Mouse (Mus musculus) megakaryocyte, embryonic 14.5 days (primary cell): ENCODE measurements around the gene Ostc. TPM values are rescaled to one million over a fixed set of nuclear protein-coding genes. Genes with fewer than 3 reads are reported as not detected.
A peak's percentile ranks its signal among the peaks of the same experiment; 100 is the strongest.

Experiments
- H3K27me3 ChIP-seq: replicated peaks from 2 replicates; pipeline ENCODE3; 2012; ENCODE audit warnings: inconsistent platforms
- H3K36me3 ChIP-seq: replicated peaks from 2 replicates; pipeline ENCODE3; 2012; ENCODE audit warnings: low read length, inconsistent platforms, mixed read lengths
- H3K4me1 ChIP-seq: 2 replicates; pipeline ENCODE4 v1.6.1; 2012; ENCODE audit warnings: inconsistent platforms
- H3K4me3 ChIP-seq: replicated peaks from 2 replicates; pipeline ENCODE3; 2012; ENCODE audit warnings: moderate library complexity, mild to moderate bottlenecking, inconsistent platforms
- H3K9me3 ChIP-seq: 2 replicates; pipeline ENCODE4 v1.6.1; 2012; ENCODE audit warnings: inconsistent platforms
- FLI1 ChIP-seq: IDR thresholded peaks from 2 replicates; pipeline ENCODE4 v1.6.1; 2012; ENCODE audit warnings: low read length, inconsistent platforms, mixed read lengths
- GATA1 ChIP-seq: IDR thresholded peaks from 3 replicates; pipeline ENCODE4 v1.6.1; 2012; ENCODE audit warnings: mixed read lengths, low read length, inconsistent platforms, borderline replicate concordance
- polyA plus RNA-seq: library from polyadenylated mRNA; stranded (reverse); fragments of >175 nt; gene quantifications from 2 replicates; pipeline ENCODE4 v1.2.3, GENCODE M21; 2012; ENCODE audit warnings: low replicate concordance; ENCODE audit not compliant: insufficient read depth

The Ostc gene
- polyA plus RNA-seq, 1 experiment = 53.8 TPM

DNA sequence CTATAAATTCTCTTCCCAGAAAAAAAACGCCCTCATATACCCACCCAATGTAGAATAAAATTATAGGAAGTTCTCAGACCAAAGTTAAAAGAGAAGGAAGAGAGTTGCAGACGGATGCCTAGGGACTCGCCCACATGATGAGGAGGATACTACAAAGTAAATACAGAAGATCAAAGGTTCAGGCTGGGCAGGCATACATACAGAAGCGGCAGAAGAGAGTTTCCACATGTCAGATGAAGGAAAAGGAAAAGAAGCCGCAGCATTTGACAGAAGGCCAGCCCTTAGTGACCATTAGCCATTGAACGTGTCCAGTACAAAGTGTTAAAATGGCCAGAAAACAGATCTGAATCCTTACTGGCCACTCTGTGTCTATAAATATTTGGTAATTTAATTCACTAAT lies 3.6 kb upstream of the Ostc start:
- TF ChIP-seq GATA1 = no peak
- TF ChIP-seq FLI1 = no peak
- Histone ChIP-seq H3K9me3 (no peaks in the 10 kb centered on the region), H3K36me3 (no peaks in the 10 kb centered on the region)

DNA sequence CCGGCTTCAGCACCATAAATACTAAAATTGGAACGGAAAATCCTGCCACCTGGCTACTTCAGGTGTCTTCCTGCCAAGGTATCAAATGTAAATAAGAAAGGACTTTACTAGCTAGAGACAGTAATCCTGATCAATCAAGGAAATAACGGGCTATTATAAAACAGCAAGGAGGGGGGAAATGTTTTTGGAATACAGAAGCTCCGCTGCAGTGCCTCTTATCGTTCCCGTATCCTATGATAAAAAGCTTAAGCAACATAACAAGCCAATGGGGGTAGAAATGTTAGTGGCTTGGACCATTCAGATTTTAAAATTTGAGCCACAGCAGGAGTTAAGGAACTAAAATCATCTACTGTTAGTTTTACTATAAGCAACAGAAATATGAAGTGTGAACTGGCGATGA lies 859 bp upstream of the Ostc start:
- no peak for TF ChIP-seq GATA1
- no peak for TF ChIP-seq FLI1

More for the DNA sequence above, 3.6 kb upstream of the Ostc start:
- Histone ChIP-seq H3K4me1 (peaks cover 13% of the 10 kb centered on the region), H3K27me3 (peaks cover 4% of the 10 kb centered on the region), H3K4me3 (no peak overlapping the region)

DNA sequence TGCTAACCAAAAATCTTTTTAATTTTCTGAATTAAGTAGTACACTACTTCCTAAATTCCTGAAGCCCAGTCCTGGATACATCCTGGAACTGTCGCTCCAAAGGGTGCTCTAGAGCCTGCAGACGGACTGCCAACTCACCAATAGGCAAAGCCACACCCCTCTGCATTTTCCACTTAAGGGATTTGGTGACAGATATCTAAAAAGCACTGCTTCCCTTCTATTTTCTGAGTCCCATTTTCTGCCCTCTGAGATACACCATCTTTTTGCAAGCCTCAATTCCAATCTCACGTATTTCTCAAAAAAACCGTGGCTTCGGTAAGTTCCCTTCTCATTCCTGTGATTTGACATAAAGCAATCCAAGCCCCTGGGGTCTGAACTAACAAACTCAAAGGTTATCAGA lies 715 bp downstream of the Ostc start:
- Histone ChIP-seq H3K36me3 (peaks cover 27% of the 10 kb centered on the region), H3K4me1 (peaks cover 16% of the 10 kb centered on the region), H3K27me3 (no peaks in the 10 kb centered on the region), H3K9me3 (no peaks in the 10 kb centered on the region), H3K4me3 (peak overlapping the region; percentile 98)
- no peak for TF ChIP-seq GATA1
- TF ChIP-seq FLI1 = no peak

More for the DNA sequence above, 859 bp upstream of the Ostc start:
- Histone ChIP-seq H3K9me3 (no peaks in the 10 kb centered on the region), H3K27me3 (no peaks in the 10 kb centered on the region), H3K4me1 (peaks cover 20% of the 10 kb centered on the region), H3K36me3 (peaks cover 12% of the 10 kb centered on the region), H3K4me3 (peak overlapping the region; percentile 85)

DNA sequence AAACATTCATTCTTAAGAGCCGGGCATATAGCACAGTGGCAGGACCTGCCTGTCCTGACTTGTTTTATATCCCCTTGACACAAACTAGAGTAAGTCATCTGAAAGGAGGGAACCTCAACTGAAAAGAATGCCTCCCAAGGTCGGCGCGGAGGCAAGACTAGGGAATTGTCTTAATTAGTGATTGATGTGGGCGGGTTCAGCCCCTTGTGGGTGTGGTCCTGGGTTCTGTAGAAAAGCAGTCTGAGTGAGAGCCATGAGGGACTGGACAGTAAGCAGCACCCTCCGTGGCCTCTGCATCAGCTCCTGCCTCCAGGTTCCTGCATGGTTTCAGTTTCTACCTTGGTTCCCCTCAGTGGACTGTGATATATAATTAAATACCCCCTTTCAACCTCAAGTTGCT lies 7.0 kb downstream of the Ostc start:
- no peak overlapping the region for H3K4me3 ChIP-seq
- no peaks in the 10 kb centered on the region for H3K9me3 ChIP-seq
- no peak for TF ChIP-seq FLI1
- no peak for TF ChIP-seq GATA1
- no peaks in the 10 kb centered on the region for H3K27me3 ChIP-seq
- peaks cover 37% of the 10 kb centered on the region for H3K4me1 ChIP-seq
- peaks cover 84% of the 10 kb centered on the region for H3K36me3 ChIP-seq

DNA sequence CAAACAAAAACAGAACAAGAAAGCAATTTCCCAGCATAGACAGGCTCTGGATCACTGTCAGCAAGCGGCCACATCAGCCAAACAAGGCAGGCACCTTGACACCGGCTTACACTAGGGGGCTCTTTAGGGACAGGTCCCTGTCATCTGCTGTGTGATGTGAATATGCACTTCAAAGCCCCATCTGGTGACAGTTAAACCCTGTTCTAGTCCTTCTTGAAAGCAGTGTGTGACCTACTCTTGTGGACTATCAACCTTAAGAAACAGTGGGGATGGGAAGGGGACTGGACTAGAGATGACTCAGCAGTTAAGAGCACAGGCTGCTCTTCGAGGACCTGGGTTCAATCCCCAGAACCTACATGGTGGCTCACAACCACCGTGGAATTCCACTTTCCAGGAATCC lies 11.6 kb downstream of the Ostc start:
- Histone ChIP-seq H3K36me3 (peaks cover 77% of the 10 kb centered on the region), H3K4me3 (no peak overlapping the region), H3K4me1 (peaks cover 48% of the 10 kb centered on the region), H3K9me3 (no peaks in the 10 kb centered on the region), H3K27me3 (no peaks in the 10 kb centered on the region)
- TF ChIP-seq FLI1 (no peak), GATA1 (no peak)

DNA sequence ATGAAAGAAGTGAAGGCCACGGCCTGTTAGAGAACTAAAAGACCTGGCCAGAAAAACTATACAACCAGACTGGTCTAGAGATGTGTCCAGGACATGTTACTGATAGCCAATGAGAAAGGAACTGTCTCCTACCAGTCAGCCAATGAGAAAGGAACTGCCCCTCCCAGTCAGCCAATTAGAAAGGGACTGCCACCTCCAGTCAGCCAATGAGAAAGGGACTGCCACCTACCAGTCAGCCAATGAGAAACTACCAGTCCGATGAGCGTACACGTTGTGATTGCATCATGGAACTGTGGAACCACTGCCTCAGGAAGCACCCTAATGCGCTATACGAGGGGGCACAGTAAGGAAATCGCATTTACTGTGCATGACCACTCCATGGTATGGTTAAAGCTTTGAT lies 14.5 kb downstream of the Ostc start:
- H3K9me3 ChIP-seq = no peaks in the 10 kb centered on the region
- no peaks in the 10 kb centered on the region for H3K27me3 ChIP-seq
- peaks cover 37% of the 10 kb centered on the region for H3K4me1 ChIP-seq
- no peak for TF ChIP-seq FLI1
- no peak for TF ChIP-seq GATA1
- H3K36me3 ChIP-seq = peaks cover 57% of the 10 kb centered on the region
- no peak overlapping the region for H3K4me3 ChIP-seq

DNA sequence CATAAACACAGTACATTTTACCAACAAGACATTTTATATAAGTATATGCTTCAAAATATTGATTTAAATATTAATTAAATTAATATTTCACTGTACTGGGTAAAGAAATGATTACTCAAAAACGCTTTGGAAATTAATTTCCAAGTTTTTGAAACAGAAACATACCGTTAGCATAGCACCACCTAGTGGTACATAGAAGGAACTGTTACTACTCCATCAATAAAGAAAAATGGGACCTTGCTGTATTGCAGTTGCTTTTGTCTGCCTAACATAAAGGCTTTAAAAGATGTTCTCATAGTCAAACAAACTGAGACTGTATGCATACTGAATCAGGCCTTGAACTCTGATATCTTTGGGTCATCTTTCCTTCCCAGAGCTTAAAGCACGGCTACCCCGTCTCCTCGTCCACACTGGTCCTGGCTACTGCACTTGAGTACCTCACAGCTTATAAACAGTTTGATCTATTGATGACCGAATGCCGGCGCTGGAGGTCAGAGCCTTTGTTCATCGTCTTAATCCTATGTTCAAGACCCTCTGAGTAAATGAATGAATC lies 15.1 kb downstream of the Ostc start:
- TF ChIP-seq FLI1 (no peak), GATA1 (no peak)
- H3K4me3 ChIP-seq = no peak overlapping the region
- no peaks in the 10 kb centered on the region for H3K9me3 ChIP-seq
- peaks cover 51% of the 10 kb centered on the region for H3K36me3 ChIP-seq
- no peaks in the 10 kb centered on the region for H3K27me3 ChIP-seq
- peaks cover 37% of the 10 kb centered on the region for H3K4me1 ChIP-seq

DNA sequence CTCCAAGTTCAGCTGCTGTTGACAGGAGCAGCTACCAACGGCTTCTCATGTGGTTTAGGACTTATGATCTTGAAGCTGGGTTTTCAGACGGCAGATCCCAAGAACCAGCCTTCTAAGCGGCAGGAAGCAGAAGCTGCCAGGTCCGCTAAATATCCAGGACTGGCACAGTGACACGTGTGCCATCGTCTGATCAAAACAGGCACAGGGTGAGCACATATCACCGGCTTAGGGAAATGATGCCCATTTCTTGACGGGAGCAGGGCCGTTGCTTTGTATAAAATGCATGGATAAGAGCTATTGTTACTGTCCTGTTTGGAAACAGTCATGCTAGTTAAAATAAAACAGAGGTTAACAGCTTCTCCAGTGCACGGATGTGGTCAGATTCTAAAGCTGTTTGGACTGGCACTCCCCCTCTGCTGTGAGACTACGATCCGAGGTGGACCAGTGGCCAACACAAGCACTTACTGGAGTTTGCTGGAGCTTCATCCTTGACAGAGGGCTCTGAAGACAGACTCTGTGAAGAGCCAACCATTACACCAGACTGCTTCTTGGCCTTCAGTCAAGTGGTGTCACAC lies 17.6 kb downstream of the Ostc start:
- Histone ChIP-seq H3K4me1 (peaks cover 16% of the 10 kb centered on the region), H3K36me3 (peaks cover 28% of the 10 kb centered on the region), H3K9me3 (no peaks in the 10 kb centered on the region), H3K4me3 (peak overlapping the region; percentile 83), H3K27me3 (no peaks in the 10 kb centered on the region)
- TF ChIP-seq GATA1 = no peak
- TF ChIP-seq FLI1 = no peak

DNA sequence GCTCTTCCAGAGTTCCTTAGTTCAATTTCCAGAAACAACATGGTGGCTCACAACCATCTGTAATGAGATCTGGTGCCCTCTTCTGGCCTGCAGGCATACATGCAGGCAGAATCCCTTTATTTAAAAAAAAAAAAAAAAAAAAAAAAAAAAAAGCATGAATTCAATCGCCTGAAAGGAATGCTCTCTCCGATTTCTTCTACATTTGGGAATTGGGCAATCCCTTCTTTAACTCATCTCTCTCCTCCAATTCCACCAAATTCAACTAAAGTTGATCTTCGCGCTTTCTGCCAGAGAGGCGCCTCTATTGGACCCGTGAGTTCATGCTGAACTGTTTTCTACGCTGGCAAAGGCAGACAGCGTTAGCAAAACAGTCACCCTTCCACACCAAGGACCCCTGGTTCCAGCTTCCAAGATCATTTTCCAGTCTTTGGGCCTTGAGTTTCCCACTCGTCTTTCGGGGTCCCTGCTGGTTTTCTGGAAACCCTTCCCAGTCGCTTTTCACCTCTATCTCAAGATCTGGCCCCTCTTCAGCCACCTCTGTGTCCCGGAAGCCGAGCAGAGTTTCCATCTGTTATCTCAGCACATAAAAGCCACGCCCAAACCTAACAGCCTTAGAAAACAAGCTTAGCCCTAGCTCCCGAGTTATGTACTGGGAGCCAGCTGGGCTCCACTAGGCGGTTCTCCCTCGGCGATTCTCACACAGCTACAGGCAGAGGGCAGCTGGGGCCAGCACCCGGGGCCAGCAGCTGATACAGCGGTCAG lies 18.2 kb downstream of the Ostc start:
- H3K4me1 ChIP-seq = peaks cover 14% of the 10 kb centered on the region
- H3K4me3 ChIP-seq = peak overlapping the region; percentile 83
- TF ChIP-seq GATA1 = no peak
- TF ChIP-seq FLI1 = no peak
- H3K27me3 ChIP-seq = no peaks in the 10 kb centered on the region
- no peaks in the 10 kb centered on the region for H3K9me3 ChIP-seq
- peaks cover 22% of the 10 kb centered on the region for H3K36me3 ChIP-seq

DNA sequence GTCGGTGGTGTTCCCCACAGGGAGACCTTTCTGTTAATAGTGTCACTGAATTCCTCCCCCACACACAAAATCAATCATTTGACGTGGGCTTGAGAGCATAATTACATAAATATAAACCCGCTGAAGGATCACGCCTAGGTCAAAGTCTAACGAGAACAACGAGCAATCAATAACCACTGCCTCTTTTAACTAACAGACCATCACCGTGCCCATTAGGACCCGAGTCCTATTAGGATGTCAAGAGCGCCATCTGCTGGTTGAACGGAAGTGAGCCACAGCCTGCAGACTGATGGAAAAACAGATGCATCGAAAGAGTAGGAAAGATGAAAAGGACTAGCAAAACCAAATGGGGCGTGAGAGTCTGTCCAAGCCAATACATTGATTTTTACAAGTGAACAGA lies 19.6 kb downstream of the Ostc start:
- no peaks in the 10 kb centered on the region for H3K9me3 ChIP-seq
- no peak for TF ChIP-seq GATA1
- H3K4me3 ChIP-seq = no peak overlapping the region
- peaks cover 10% of the 10 kb centered on the region for H3K36me3 ChIP-seq
- H3K4me1 ChIP-seq = peaks cover 11% of the 10 kb centered on the region; the same call in 1 of the 2 replicates
- H3K27me3 ChIP-seq = no peaks in the 10 kb centered on the region

DNA sequence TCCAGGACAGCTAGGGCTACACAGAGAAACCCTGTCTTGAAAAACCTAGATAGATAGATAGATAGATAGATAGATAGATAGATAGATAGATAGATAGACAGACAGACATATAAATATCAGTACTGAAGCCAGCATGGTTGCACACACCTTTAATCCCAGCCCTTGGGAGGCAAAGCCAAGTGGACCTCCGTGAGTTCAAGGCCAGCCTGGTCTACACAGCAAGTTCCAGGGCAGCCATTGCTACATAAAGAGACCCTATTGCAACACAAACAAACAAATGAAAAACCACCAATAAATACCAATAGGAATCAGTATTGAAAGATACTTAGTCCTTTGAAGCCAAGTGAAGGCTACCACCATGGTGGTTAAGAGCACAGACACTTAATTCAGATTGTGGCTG lies 22.2 kb downstream of the Ostc start:
- no peak overlapping the region for H3K4me3 ChIP-seq
- no peaks in the 10 kb centered on the region for H3K9me3 ChIP-seq
- peaks cover 6% of the 10 kb centered on the region; the same call in 1 of the 2 replicates for H3K4me1 ChIP-seq
- H3K36me3 ChIP-seq = peaks cover 5% of the 10 kb centered on the region
- TF ChIP-seq GATA1 = no peak
- TF ChIP-seq FLI1 = no peak
- peaks cover 4% of the 10 kb centered on the region for H3K27me3 ChIP-seq
